Mouse (Mus musculus) heart, postnatal 0 days (tissue): ENCODE data around the gene Avp. TPM values are rescaled to one million over a fixed set of nuclear protein-coding genes. Genes with fewer than 3 reads are reported as not detected.
A peak's percentile ranks its signal among the peaks of the same experiment; 100 is the strongest.

Source experiments
- ATAC-seq: fragments of 200-750 bp; cut with Nextera tagmentation; 2 replicates; pipeline ENCODE4 v1.8.0; 2017; ENCODE audit warnings: low read depth, moderate number of reproducible peaks, moderate library complexity; ENCODE audit not compliant: insufficient read depth
- DNase-seq: peaks from one replicate; pipeline ENCODE4 v3.0.0-alpha.2; 2016; ENCODE audit warnings: low spot score
- H3K27ac ChIP-seq: fragments of 300-500 bp; sonication (generic); 2 replicates; pipeline ENCODE4 v1.5.1; 2014; ENCODE audit warnings: low read depth, mild to moderate bottlenecking
- H3K27me3 ChIP-seq: fragments of 300-500 bp; sonication (generic); 2 replicates; pipeline ENCODE4 v1.6.1; 2014; ENCODE audit warnings: low read length, mixed read lengths; ENCODE audit not compliant: control insufficient read depth, insufficient read depth
- H3K36me3 ChIP-seq: fragments of 300-500 bp; sonication (generic); replicated peaks from 2 replicates; pipeline ENCODE4 v1.6.1; 2014; ENCODE audit warnings: low read length, mixed read lengths; ENCODE audit not compliant: control insufficient read depth, insufficient read depth
- H3K4me1 ChIP-seq: fragments of 300-500 bp; sonication (generic); 2 replicates; pipeline ENCODE4 v1.6.1; 2014; ENCODE audit warnings: antibody characterized with exemption; ENCODE audit not compliant: control insufficient read depth, insufficient read depth
- H3K4me2 ChIP-seq: fragments of 300-500 bp; sonication (generic); 2 replicates; pipeline ENCODE4 v1.6.1; 2014; ENCODE audit warnings: low read depth, mild to moderate bottlenecking, low read length, moderate library complexity
- H3K4me3 ChIP-seq: fragments of 300-500 bp; sonication (generic); 2 replicates; pipeline ENCODE4 v1.5.1; 2014; ENCODE audit warnings: low read depth, low read length
- H3K9ac ChIP-seq: fragments of 300-500 bp; sonication (generic); replicated peaks from 2 replicates; pipeline ENCODE4 v1.6.1; 2014; ENCODE audit warnings: low read depth, low read length, mixed read lengths
- H3K9me3 ChIP-seq: fragments of 300-500 bp; sonication (generic); replicated peaks from 2 replicates; pipeline ENCODE4 v1.6.1; 2016; ENCODE audit warnings: low read length; ENCODE audit not compliant: control insufficient read depth
- CTCF ChIP-seq: IDR thresholded peaks from 2 replicates; pipeline ENCODE4 v1.5.1; 2016; ENCODE audit warnings: antibody characterized with exemption, control low read depth, low read depth
- EP300 ChIP-seq: IDR thresholded peaks from 2 replicates; pipeline ENCODE4 v1.6.1; 2016; ENCODE audit warnings: antibody characterized with exemption, low read depth
- WGBS: fragments of 180-500 bp; shearing (Covaris S2); extraction: QIAGEN DNeasy Blood & Tissue Kit; methylation state at CpG from one replicate; pipeline ENCODE4 v1.1.7; 2014; 5-methylcytosine and 5-hydroxymethylcytosine counted together
- polyA plus RNA-seq: library from polyadenylated mRNA; unstranded; fragments of >200 nt; fragmentation: Nextera tagmentation; extraction: Ambion mirVana; gene quantifications from 2 replicates; pipeline ENCODE4 v1.2.1, GENCODE M21; 2015
- total RNA-seq: library from RNA; depleted of rRNA; stranded (reverse); fragments of >200 nt; gene quantifications from 2 replicates; pipeline ENCODE4 v1.2.3, GENCODE M21; 2014; ENCODE audit warnings: low replicate concordance

The Avp gene
- total and polyA plus RNA-seq, 2 experiments from 2014 or later: 0.51 TPM; not detected in 1

DNA sequence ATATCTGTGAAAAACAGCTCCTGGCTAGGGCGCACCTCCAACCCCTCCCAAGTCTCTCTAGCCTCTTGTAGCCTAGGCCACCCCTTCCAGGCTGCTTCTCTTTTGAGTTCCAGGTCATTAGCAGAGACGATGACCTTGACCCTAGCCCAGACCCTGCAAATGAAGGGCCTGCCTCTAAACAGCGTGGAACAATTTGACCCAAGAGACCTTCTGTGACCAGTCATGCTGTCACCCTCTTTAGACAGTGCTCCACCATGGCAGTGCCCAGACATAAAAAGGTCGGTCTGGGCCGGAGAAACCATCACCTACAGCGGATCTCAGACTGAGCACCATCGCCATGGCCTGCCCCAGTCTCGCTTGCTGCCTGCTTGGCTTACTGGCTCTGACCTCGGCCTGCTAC lies 6.5 kb downstream of the Avp start, which contains the start of gene Oxt:
Oxt (plus strand) TSS at position 301 of the 400 bp plus-strand sequence.
- Histone ChIP-seq H3K4me2 (peak within 1 kb of the TSS; percentile 57), H3K36me3 (no peaks in the 10 kb centered on the region), H3K9me3 (no peaks in the 10 kb centered on the region), H3K27ac (no peak within 1 kb of the TSS), H3K4me3 (peak within 1 kb of the TSS; percentile 42), H3K9ac (no peak within 1 kb of the TSS; the same call in 1 of the 2 replicates), H3K27me3 (peaks cover 59% of the 10 kb centered on the region), H3K4me1 (peaks cover 7% of the 10 kb centered on the region; the same call in 1 of the 2 replicates)
- no peak for DNase-seq
- TF ChIP-seq CTCF: no peak
- no peak for TF ChIP-seq EP300
- no peak for ATAC-seq
- 66% methylated on average over 9 of the region's 9 CpGs for WGBS

DNA sequence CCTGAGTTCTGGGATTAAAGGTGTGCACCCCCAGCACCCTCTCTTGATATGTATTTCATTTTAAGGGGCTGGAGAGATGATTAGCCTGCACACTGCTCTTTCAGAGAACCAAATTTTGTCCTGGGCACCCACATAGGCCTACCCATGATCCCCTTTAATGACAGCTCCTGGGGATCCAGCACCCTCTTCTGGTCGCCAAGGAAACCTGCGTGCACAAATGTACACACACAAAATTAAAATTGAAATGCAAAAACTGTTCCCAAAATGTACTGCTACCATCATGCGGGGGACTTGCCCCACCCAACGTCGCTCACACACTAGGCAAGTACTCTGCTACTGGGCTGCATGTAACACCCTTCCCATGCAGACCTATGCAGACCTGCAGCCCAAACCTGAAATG lies 7.4 kb downstream of the Avp start:
- H3K4me1 ChIP-seq: no peaks in the 10 kb centered on the region
- 84% methylated on average over 5 of the region's 5 CpGs for WGBS
- H3K36me3 ChIP-seq: no peaks in the 10 kb centered on the region
- H3K4me3 ChIP-seq: no peak overlapping the region
- no peak overlapping the region for H3K9ac ChIP-seq
- no peak overlapping the region for H3K4me2 ChIP-seq
- no peaks in the 10 kb centered on the region for H3K9me3 ChIP-seq
- DNase-seq: no peak
- no peak overlapping the region for H3K27ac ChIP-seq
- H3K27me3 ChIP-seq: peaks cover 50% of the 10 kb centered on the region
- TF ChIP-seq CTCF: no peak
- TF ChIP-seq EP300: no peak
- ATAC-seq: no peak

DNA sequence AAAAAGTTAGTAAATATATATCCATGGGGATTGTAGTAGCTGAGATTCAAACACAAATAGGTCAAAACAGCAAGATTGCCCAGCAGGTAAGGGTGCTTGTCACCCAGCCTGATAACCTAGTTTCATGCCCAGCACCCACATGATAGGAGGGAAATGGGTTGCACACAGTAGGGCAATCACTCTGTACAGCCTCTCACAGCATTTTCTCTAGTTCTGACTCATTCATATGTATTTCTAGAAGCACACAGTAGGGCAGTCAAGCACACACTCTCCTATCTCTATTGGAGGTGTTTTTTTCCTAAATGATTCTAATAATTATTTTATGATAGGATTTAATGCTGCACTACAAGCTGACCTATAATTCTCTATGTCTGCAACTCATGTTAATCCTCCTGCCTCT lies 12.4 kb downstream of the Avp start:
- H3K27ac ChIP-seq: no peak overlapping the region
- peaks cover 22% of the 10 kb centered on the region for H3K36me3 ChIP-seq
- DNase-seq (no peak), ATAC-seq (no peak)
- H3K4me3 ChIP-seq: no peak overlapping the region
- H3K9me3 ChIP-seq: no peaks in the 10 kb centered on the region
- no peak for TF ChIP-seq CTCF
- H3K4me2 ChIP-seq: no peak overlapping the region
- no peak overlapping the region for H3K9ac ChIP-seq
- H3K4me1 ChIP-seq: 0 out of 2 replicates have a peak, but pooled peaks cover under 1% of the 10 kb centered on the region
- 0 out of 2 replicates have a peak, but pooled peaks cover under 1% of the 10 kb centered on the region for H3K27me3 ChIP-seq

DNA sequence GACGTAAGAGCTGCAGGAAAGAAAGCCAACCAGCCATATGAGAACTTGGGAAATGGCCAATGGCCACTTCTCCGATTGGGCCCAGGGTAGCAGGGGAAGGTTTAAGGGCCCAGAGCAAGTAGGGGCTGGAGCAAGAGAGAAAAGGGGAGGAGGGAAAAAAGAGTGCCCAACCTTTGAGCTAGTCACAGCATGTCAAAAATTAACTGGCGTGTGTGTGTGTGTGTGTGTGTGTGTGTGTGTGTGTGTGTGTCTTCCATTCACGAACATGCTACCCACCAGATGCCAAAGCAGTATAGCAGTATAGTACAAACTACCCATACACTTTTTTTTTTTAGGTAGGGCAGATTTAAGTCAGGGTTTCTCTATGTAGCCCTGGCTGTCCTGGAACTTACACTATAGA lies 13.4 kb downstream of the Avp start:
- no peak for TF ChIP-seq EP300
- no peak for TF ChIP-seq CTCF
- 72% methylated on average over 4 of the region's 4 CpGs for WGBS
- DNase-seq: no peak
- Histone ChIP-seq H3K36me3 (peaks cover 22% of the 10 kb centered on the region), H3K4me2 (no peak overlapping the region), H3K9ac (no peak overlapping the region), H3K27ac (no peak overlapping the region), H3K27me3 (no peaks in the 10 kb centered on the region), H3K4me1 (peaks cover 7% of the 10 kb centered on the region; the same call in 1 of the 2 replicates), H3K9me3 (no peaks in the 10 kb centered on the region), H3K4me3 (no peak overlapping the region)
- no peak for ATAC-seq

DNA sequence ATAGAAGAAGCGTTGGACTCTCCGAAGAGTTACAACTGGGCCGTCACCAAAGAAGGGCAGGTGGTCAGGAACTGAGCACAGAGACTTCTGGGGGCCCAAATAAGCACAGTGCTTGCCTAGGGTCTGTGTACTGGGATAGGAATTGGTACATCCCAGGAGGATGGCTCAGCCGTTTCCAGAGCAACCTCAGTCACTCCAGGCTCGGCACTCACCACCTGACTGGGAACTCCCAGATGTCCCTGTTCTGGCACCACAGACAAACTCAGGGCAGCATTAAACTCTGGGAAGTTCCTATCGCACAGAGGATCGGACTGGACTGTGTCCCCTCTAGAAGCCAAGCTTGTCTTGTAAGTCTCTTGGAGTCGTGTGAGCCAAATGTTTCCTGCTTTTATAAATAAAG lies 17.4 kb downstream of the Avp start:
- no peak for ATAC-seq
- no peak overlapping the region for H3K4me3 ChIP-seq
- TF ChIP-seq EP300: no peak
- no peak for TF ChIP-seq CTCF
- no peak overlapping the region for H3K27ac ChIP-seq
- peaks cover 7% of the 10 kb centered on the region; the same call in 1 of the 2 replicates for H3K4me1 ChIP-seq
- no peaks in the 10 kb centered on the region for H3K9me3 ChIP-seq
- no peaks in the 10 kb centered on the region for H3K27me3 ChIP-seq
- peaks cover 22% of the 10 kb centered on the region for H3K36me3 ChIP-seq
- H3K4me2 ChIP-seq: peak overlapping the region; percentile 88; the same call in 1 of the 2 replicates
- H3K9ac ChIP-seq: 0 out of 2 replicates have a peak overlapping the region, but pooled peaks have one; percentile 89
- no peak for DNase-seq
- WGBS: 81% methylated on average over 8 of the region's 8 CpGs

DNA sequence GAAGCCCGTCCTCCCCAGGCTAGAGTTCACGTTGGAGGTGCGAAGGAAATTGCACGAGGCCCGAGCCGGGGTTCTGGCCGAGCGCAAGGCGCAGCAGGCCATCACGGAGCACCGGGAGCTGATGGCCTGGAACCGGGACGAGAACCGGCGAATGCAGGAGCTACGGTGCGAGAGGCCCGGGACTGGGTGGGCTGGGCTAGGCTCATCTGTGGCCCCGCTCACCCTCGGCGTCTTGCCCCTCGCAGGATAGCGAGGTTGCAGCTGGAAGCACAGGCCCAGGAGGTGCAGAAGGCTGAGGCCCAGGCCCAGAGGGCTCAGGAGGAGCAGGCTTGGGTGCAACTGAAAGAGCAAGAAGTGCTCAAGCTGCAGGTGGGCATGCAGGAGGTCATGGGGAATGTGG lies 18.3 kb downstream of the Avp start:
- Histone ChIP-seq H3K27me3 (no peaks in the 10 kb centered on the region), H3K27ac (peak overlapping the region; percentile 71), H3K9me3 (no peaks in the 10 kb centered on the region), H3K36me3 (peaks cover 22% of the 10 kb centered on the region), H3K9ac (peak overlapping the region; percentile 89), H3K4me3 (peak overlapping the region; percentile 87), H3K4me2 (peak overlapping the region; percentile 88), H3K4me1 (peaks cover 7% of the 10 kb centered on the region; the same call in 1 of the 2 replicates)
- TF ChIP-seq CTCF: no peak
- TF ChIP-seq EP300: no peak
- WGBS: under 1% methylated on average over 23 of the region's 23 CpGs
- DNase-seq (no peak), ATAC-seq (peak; percentile 2; the same call in 1 of the 2 replicates)
